Mouse (Mus musculus): ENCODE data around the gene Nfkbie.

Nfkbie gene

GRCm38 (mm10) chr17:45559732-45560525 lies 4.4 kb downstream of the Nfkbie start:
- no peak for DNase-seq (ENCODE audit: low spot score in 2 of 2)

GRCm38 (mm10) chr17:45563216-45563615 lies 7.7 kb downstream of the Nfkbie start:
- DNase-seq (ENCODE audit: low spot score in 2 of 2): no peak

DNA sequence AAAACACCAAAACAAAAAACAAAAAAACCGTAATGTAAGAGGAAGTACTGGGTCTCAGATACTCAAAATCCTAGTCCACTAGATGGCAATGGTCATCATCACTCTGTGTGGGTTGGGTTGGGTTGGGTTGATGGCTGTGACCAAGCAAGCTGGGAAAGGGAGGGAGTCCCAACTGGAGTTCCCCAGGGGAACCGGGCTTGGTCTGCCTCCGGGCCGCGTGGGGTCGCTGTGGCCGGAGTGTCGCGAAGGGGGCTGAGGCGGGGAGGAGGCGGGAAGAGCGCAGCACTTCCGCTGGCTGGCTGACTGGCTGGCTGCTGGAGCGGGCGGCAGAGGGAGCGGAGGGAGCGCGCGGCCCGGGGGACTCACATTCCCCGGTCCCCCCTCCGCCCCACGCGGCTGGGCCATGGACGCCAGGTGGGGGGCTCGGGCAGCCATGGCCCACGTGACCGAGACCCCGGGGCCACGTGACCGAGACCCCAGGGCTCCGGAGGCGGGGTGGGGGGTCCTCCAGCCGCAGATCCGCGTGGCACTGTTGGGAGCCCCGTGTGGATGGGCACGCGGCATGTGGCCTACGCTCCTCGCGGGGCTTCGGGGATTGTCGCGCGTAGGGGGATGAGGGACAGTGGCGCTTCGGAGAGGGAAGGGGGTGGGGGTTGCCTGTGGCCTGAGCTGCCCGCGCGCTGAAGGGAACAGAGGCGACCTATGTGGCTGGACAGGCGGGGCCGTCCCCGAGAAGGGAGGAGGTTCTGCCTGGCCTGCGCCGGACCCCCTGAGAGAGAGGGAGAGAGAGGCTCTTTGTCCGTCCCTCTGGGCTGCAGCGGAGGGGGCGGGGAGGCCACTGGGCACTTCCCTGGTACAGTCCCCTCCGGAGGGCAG lies 8.4 kb downstream of the Nfkbie start, which contains the start of gene Slc35b2:
Slc35b2 (plus strand) TSS at position 220 of the 876 bp plus-strand sequence.
- DNase-seq (ENCODE audit: low spot score in 2 of 2): peak; percentile 95

DNA sequence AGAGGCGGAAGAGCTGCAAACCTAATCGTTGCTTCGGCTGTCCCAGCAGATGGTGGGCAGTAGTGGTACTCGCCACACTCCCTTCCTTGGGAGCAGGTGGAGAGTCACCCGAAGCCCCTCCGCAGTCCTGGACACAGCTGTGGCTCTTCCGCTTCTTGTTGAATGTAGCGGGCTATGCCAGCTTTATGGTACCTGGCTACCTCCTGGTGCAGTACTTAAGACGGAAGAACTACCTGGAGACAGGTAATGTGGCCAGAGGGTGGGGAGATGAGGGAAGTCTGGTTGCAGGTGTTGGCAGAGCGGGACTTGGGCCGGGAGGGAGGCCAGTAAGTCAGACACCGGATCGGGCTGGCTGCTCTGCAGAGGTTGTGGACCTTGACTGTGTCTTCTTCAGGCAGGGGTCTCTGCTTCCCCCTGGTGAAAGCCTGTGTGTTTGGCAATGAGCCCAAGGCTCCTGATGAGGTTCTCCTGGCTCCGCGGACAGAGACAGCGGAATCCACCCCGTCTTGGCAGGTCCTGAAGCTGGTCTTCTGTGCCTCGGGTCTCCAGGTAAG lies 9.1 kb downstream of the Nfkbie start:
- peak in 1 of 2 experiments; percentile 40 for DNase-seq (ENCODE audit: low spot score in 2 of 2)

DNA sequence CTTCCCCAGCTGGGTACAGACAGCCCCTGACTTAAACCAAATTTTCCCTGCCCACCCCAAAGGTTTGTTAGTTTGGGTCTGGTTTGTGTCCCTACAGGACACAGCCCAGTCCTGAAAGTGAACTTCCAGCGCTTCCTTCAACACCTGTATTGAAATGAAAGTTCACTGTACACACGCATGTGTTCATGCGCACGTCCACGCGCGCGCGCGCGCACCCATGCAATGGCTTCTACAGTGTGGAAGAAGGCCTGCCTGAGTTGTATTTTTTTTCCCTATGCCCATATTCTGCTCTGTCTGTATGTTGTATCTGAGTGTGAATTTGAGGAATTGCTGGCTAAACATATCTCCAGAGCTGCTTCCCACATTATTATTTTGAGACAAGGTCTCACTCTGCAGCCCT lies 9.6 kb downstream of the Nfkbie start:
- DNase-seq (ENCODE audit: low spot score in 2 of 2): no peak

DNA sequence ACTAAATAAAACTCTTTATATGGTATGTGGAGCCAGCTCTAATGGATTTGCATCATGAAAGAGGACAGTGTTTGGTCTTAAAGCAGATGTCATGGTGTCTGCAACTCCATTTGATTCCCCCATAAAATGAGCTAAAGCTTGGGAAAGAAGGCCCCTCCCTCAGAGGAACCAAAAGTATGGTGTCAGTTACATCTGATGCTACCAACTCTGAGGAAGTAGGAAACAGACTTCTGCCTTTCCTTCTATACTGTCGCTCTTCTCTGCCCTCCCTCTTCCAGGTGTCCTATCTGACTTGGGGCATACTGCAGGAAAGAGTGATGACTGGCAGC lies 10.5 kb downstream of the Nfkbie start:
- no peak for DNase-seq (ENCODE audit: low spot score in 2 of 2)

- peak in 1 of 2 experiments; percentile 44 for DNase-seq (ENCODE audit: low spot score in 2 of 2)
Measured at GRCm38 (mm10) chr17:45566360-45567161, 11.1 kb downstream of the Nfkbie start.

GRCm38 (mm10) chr17:45567162-45567601 lies 11.7 kb downstream of the Nfkbie start:
- peak in 1 of 2 experiments; percentile 29 for DNase-seq (ENCODE audit: low spot score in 2 of 2)

DNA sequence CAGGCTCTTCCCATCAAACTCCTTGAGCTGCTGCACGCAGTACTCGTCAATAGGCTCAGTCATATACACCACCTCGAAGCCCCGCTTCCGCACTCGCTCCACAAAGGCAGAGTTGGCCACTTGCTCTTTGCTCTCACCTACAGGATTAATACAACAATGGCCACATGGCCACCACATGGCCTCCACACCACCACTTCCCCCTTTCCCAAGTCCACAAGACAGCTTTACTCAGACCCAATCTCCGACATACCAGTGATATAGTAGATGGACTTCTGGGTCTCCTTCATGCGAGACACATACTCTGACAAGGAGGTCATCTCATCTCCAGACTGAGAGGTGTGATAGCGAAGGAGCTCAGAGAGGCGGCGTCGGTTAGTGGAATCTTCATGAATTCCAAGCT lies 13.5 kb downstream of the Nfkbie start:
- no peak for DNase-seq (ENCODE audit: low spot score in 2 of 2)

GRCm38 (mm10) chr17:45569999-45570398 lies 14.5 kb downstream of the Nfkbie start:
- DNase-seq (ENCODE audit: low spot score in 2 of 2): no peak

- peak; percentile 89 to 91 for DNase-seq (ENCODE audit: low spot score in 2 of 2)
Measured at GRCm38 (mm10) chr17:45572103-45573086, 16.9 kb downstream of the Nfkbie start.

- DNase-seq (ENCODE audit: low spot score in 2 of 2): peak; percentile 99
Measured at GRCm38 (mm10) chr17:45573087-45573779, 17.7 kb downstream of the Nfkbie start, which contains the start of gene Hsp90ab1. Gene Hsp90ab1 (minus strand): TSS chr17:45573271.

DNA sequence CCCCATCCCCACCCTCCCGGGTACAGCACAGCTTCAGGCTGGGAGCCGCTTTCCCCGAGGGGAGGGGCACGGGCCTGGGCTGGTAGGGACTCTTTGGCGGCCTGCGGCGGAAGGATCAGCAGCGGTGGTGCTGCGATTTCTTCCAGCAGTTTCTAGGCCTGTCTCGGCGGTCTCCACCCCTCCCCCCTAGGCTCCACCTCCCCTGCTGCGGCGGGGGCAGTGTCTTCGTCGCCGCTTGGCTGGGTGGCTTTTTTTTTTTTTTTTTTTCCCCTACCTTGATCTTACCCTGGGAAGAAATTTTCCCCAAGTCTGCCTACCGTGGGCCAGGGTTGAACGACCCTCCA lies 18.2 kb downstream of the Nfkbie start:
- peak; percentile 99 for DNase-seq (ENCODE audit: low spot score in 2 of 2)

DNA sequence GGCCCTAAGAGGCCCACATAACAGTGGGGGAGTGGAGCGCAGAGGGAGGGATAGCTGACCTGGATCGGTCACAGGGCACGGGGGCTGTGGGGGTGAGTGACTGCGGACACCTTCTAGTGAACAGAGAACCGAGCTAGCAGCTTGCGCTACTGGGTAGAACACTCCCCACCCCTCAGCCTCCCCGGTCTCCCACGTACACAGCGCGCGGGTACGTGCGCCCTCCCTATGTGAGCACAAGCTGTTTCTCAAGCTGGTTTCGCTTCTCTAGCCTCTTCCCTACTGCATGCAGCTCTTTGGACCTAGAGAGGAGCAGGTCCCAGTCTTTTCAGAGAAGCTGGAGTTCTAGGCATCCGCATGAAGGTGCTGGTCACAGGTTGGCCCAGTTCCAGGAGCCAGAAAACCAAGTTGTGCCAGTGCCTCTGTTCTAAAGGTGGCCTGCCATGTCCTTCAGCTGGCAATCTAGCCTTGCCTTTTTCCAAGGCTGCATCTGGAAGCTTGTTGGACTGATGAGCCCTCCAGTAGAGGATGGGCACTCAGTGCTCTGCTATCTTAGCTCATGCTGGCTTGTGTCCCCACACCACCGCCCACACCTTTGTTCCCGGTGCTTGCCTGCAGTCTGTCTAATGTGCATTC lies 18.7 kb downstream of the Nfkbie start:
- DNase-seq (ENCODE audit: low spot score in 2 of 2): peak; percentile 90 to 93

DNA sequence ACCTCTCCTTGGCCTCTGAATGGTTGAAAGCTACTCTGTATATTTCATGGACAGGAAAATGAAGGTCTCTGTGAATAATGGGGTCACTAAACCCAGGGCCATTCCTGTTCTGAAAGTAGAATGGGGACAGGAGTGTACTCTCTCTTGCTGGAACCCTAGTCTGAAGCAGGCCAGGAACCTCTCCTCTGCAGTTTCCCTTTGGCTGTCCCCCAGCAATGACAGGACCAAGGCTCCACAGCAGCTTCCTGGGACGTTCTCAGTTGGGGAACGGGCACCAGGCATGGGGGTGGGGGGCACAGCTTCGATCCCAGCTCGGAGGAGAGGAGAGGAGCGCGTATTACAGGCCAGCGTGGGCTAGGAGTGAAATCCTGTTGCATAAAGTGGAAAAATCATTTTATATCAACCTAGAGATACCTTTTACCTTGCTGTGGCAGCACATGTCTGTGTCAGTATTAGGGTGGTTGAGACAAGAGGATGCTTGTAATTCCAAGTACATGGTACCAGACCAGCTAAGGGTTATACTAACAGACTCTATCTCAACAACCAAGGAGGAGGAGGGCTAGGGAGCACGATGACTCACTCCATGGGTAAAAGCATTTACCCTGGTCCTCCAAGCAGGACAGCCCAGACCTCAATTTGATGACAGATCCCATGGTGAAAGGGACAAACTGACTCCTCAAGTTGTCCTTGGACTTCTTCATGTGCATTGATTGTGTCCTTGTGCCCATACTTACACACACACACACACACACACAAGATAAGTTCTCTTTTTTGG lies 19.8 kb downstream of the Nfkbie start:
- DNase-seq (ENCODE audit: low spot score in 2 of 2): no peak

- DNase-seq (ENCODE audit: low spot score in 2 of 2): no peak
Measured at GRCm38 (mm10) chr17:45578242-45578641, 22.7 kb downstream of the Nfkbie start.

GRCm38 (mm10) chr17:45578843-45579242 lies 23.3 kb downstream of the Nfkbie start:
- DNase-seq (ENCODE audit: low spot score in 2 of 2): no peak

- no peak for DNase-seq (ENCODE audit: low spot score in 2 of 2)
Measured at GRCm38 (mm10) chr17:45579554-45579953, 24.1 kb downstream of the Nfkbie start.

All from right cerebral cortex, postnatal 10 days (tissue).